Mouse (Mus musculus) left cerebral cortex, adult 9 months (tissue): Measurements from ENCODE around the gene Olfr1290.

Experiments
- DNase-seq, 2 experiments: peaks; one replicate each; pipeline ENCODE4 v3.0.0; 2022; ENCODE audit warnings: low spot score in 2 of 2

The Olfr1290 gene

GRCm38 (mm10) chr2:111493729-111494128 lies at the start of gene Olfr1290:
Gene Olfr1290 (minus strand): TSS chr2:111493829.
- no peak for DNase-seq

- no peak for DNase-seq
Observed at GRCm38 (mm10) chr2:111540191-111540590, 46.6 kb upstream of the Olfr1290 start, which contains the start of gene Olfr1294. Gene Olfr1294 (minus strand): TSS chr2:111540291.

- DNase-seq: no peak
Observed at GRCm38 (mm10) chr2:111524903-111525302, 31.3 kb upstream of the Olfr1290 start, which contains the start of gene Olfr1293-ps. Gene Olfr1293-ps (plus strand): TSS chr2:111525203.

GRCm38 (mm10) chr2:111517451-111517850 lies 23.8 kb upstream of the Olfr1290 start:
- DNase-seq: no peak

GRCm38 (mm10) chr2:111496880-111497279 lies 3.3 kb upstream of the Olfr1290 start, which contains the start of gene Olfr1291-ps1:
Gene Olfr1291-ps1 (plus strand): TSS chr2:111497180.
- no peak for DNase-seq

GRCm38 (mm10) chr2:111480519-111480918 lies 13.1 kb downstream of the Olfr1290 start, which contains the start of gene Olfr1289:
Gene Olfr1289 (plus strand): TSS chr2:111480819.
- no peak for DNase-seq

GRCm38 (mm10) chr2:111473801-111474200 lies 19.8 kb downstream of the Olfr1290 start, which contains the start of gene Olfr1288:
Gene Olfr1288 (plus strand): TSS chr2:111474101.
- no peak for DNase-seq

- DNase-seq: no peak
Observed at GRCm38 (mm10) chr2:111448842-111449241, 44.8 kb downstream of the Olfr1290 start, which contains the start of gene Olfr1287. Gene Olfr1287 (plus strand): TSS chr2:111449142.
